Mouse (Mus musculus) bone marrow macrophage, adult 2 months (primary cell): ENCODE results near the gene Prdx5.

ENCODE experiments used
- CTCF ChIP-seq: IDR thresholded peaks from 2 replicates; pipeline ENCODE4 v1.5.1; 2012; ENCODE audit warnings: low read depth, mild to moderate bottlenecking, low read length, moderate library complexity
- POLR2A ChIP-seq: IDR thresholded peaks from 2 replicates; pipeline ENCODE4 v1.6.1; 2012; ENCODE audit warnings: mild to moderate bottlenecking, low read depth, low read length, borderline replicate concordance

- TF ChIP-seq CTCF, result no peak
- TF ChIP-seq POLR2A, result no peak
Observed at GRCm38 (mm10) chr19:6954046-6954445, 44.1 kb upstream of the Prdx5 start.
